ENCODE assay signal across 14 mouse cellular contexts in genomic region chr12:73088911-73089310, GRCm38 (mm10). TPM values are rescaled to one million over a fixed set of nuclear protein-coding genes. Genes with fewer than 3 reads are reported as not detected.
A peak's percentile ranks its signal among the peaks of the same experiment; 100 is the strongest.
DNase-seq lines count a peak whose midpoint lies in the region; ATAC-seq and TF ChIP-seq lines count a peak whose summit lies in the region.
"Had no signal": no experiment of that assay in that cellular context is flagged by ENCODE, and none has a peak within 500 bp of the region (broad histone marks: within the 10 kb centered on the region; RNA-seq: fewer than 3 reads in every experiment).

No protein-coding gene starts in this region.

- no peaks in the 10 kb centered on the region for H3K9me3 ChIP-seq in forebrain, embryonic 11.5 days (ENCODE audit: control insufficient read depth, low read length)
- H3K9me3 ChIP-seq in forebrain, postnatal 0 days (ENCODE audit: low read length) = no peaks in the 10 kb centered on the region
- H3K9me3 ChIP-seq in liver, embryonic 14.5 days (ENCODE audit: control insufficient read depth, low read length) = no peaks in the 10 kb centered on the region
- H3K9me3 ChIP-seq: forebrain, embryonic 15.5 days; limb, embryonic 10.5 days; midbrain, embryonic 13.5 days had no signal

- no peaks in the 10 kb centered on the region for H3K4me1 ChIP-seq in forebrain, embryonic 11.5 days (replicated peaks; ENCODE audit: control insufficient read depth, insufficient read depth, low read length)
- H3K4me1 ChIP-seq in forebrain, postnatal 0 days (ENCODE audit: insufficient read depth) = no peaks in the 10 kb centered on the region
- H3K4me1 ChIP-seq in liver, embryonic 14.5 days (replicated peaks; ENCODE audit: control insufficient read depth in 2 of 2, insufficient read depth in 2 of 2, low read length in 1 of 2) = peaks cover 5 to 14% of the 10 kb centered on the region in 2 experiments
- H3K4me1 ChIP-seq: forebrain, embryonic 15.5 days; midbrain, embryonic 13.5 days had no signal

- no peak overlapping the region for H3K4me2 ChIP-seq in forebrain, embryonic 11.5 days (ENCODE audit: low read depth, low read length, severe bottlenecking)
- H3K4me2 ChIP-seq in forebrain, postnatal 0 days (ENCODE audit: low read depth) = no peak overlapping the region
- peak overlapping the region; percentile 54 for H3K4me2 ChIP-seq in liver, embryonic 14.5 days (ENCODE audit: low read depth)
- H3K4me2 ChIP-seq: forebrain, embryonic 15.5 days; midbrain, embryonic 13.5 days had no signal

- ATAC-seq in forebrain, embryonic 11.5 days (replicated peaks; ENCODE audit: low FRiP score) = no peak
- no peak for ATAC-seq in forebrain, postnatal 0 days
- ATAC-seq in liver, embryonic 14.5 days (ENCODE audit: insufficient read depth) = peak; percentile 85
- ATAC-seq: forebrain, embryonic 15.5 days; midbrain, embryonic 13.5 days had no signal

- no peaks in the 10 kb centered on the region for H3K27me3 ChIP-seq in forebrain, embryonic 11.5 days (ENCODE audit: control insufficient read depth, insufficient read depth, low read length)
- no peaks in the 10 kb centered on the region for H3K27me3 ChIP-seq in forebrain, postnatal 0 days (ENCODE audit: insufficient read depth, low read length)
- no peaks in the 10 kb centered on the region for H3K27me3 ChIP-seq in C2C12 (ENCODE audit: control insufficient read depth, insufficient read depth, insufficient read length)
- no peaks in the 10 kb centered on the region for H3K27me3 ChIP-seq in liver, embryonic 14.5 days (ENCODE audit: control insufficient read depth, insufficient read depth, low read length)
- H3K27me3 ChIP-seq: forebrain, embryonic 15.5 days; midbrain, embryonic 13.5 days had no signal

- DNase-seq in forebrain, embryonic 11.5 days (ENCODE audit: low spot score) = peak; percentile 51
- DNase-seq in forebrain, postnatal 0 days = no peak
- DNase-seq in c-Kit-positive CD71-positive TER-119-negative erythroid progenitor cells, embryonic 14.5 days (ENCODE audit: low read depth) = peak; percentile 44
- DNase-seq in liver, embryonic 14.5 days (ENCODE audit: low read depth in 3 of 3, low spot score in 3 of 3) = peak; percentile 71 to 77 (median 76)
- no peak for DNase-seq in right cerebral cortex, adult 18-20 months
- DNase-seq in frontal cortex, adult 2 months (ENCODE audit: extremely low spot score in 1 of 2, low spot score in 1 of 2) = no peak
- no peak for DNase-seq in ovary, postnatal 10 days (ENCODE audit: low spot score)
- DNase-seq: cerebellum, postnatal 36 days; heart, adult 18-20 months had no signal

- TF ChIP-seq CTCF in forebrain, postnatal 0 days (IDR thresholded peaks at IDR 0.05; ENCODE audit: low read depth) = no peak
- TF ChIP-seq CTCF in C2C12 (IDR thresholded peaks at IDR 0.05; ENCODE audit: control insufficient read depth, insufficient read depth, insufficient read length) = no peak
- no peak for TF ChIP-seq CTCF in liver, embryonic 14.5 days (IDR thresholded peaks at IDR 0.05; ENCODE audit: low read depth)

- H3ac ChIP-seq in C2C12 (ENCODE audit: control insufficient read depth, insufficient read length, low read depth) = no peak overlapping the region

- no peak overlapping the region for H3K27ac ChIP-seq in forebrain, embryonic 11.5 days (ENCODE audit: low read depth, low read length)
- H3K27ac ChIP-seq in forebrain, postnatal 0 days (ENCODE audit: low read depth, low read length) = no peak overlapping the region
- peak overlapping the region; percentile 41; the same call in 1 of the 2 replicates for H3K27ac ChIP-seq in liver, embryonic 14.5 days
- H3K27ac ChIP-seq: forebrain, embryonic 15.5 days; limb, embryonic 10.5 days; midbrain, embryonic 13.5 days had no signal

- no peak overlapping the region for H3K9ac ChIP-seq in forebrain, embryonic 11.5 days (ENCODE audit: low read length)
- H3K9ac ChIP-seq in forebrain, postnatal 0 days = no peak overlapping the region
- peak overlapping the region; percentile 35 for H3K9ac ChIP-seq in liver, embryonic 14.5 days (replicated peaks)
- H3K9ac ChIP-seq: forebrain, embryonic 15.5 days; midbrain, embryonic 13.5 days had no signal

- no peak overlapping the region for H3K4me3 ChIP-seq in forebrain, embryonic 11.5 days (ENCODE audit: low read depth, low read length)
- H3K4me3 ChIP-seq in forebrain, postnatal 0 days (ENCODE audit: low read depth, low read length) = no peak overlapping the region
- H3K4me3 ChIP-seq in C2C12 (ENCODE audit: insufficient read depth, poor library complexity, severe bottlenecking) = no peak overlapping the region
- no peak overlapping the region for H3K4me3 ChIP-seq in liver, embryonic 14.5 days (ENCODE audit: insufficient read depth in 1 of 2, low read depth in 2 of 2, low read length in 2 of 2)
- H3K4me3 ChIP-seq: forebrain, embryonic 15.5 days; limb, embryonic 10.5 days; midbrain, embryonic 13.5 days had no signal

- no peaks in the 10 kb centered on the region for H3K79me3 ChIP-seq in C2C12 (ENCODE audit: low read depth)

- WGBS in forebrain, embryonic 11.5 days = 60% methylated on average over 5 of the region's 5 CpGs
- 77% methylated on average over 5 of the region's 5 CpGs for WGBS in forebrain, postnatal 0 days
- WGBS in liver, embryonic 14.5 days (ENCODE audit: insufficient replicate concordance) = 26% methylated on average over 5 of the region's 5 CpGs

- no peaks in the 10 kb centered on the region for H3K79me2 ChIP-seq in C2C12 (ENCODE audit: control insufficient read depth, insufficient read depth)

- H3K36me3 ChIP-seq in forebrain, embryonic 11.5 days (ENCODE audit: control insufficient read depth, insufficient read depth, low read length) = no peaks in the 10 kb centered on the region
- no peaks in the 10 kb centered on the region for H3K36me3 ChIP-seq in forebrain, postnatal 0 days (ENCODE audit: insufficient read depth)
- no peaks in the 10 kb centered on the region for H3K36me3 ChIP-seq in C2C12 (ENCODE audit: control insufficient read depth, insufficient read depth)
- H3K36me3 ChIP-seq in liver, embryonic 14.5 days (replicated peaks; ENCODE audit: control insufficient read depth, insufficient read depth, low read depth) = no peaks in the 10 kb centered on the region
- H3K36me3 ChIP-seq: forebrain, embryonic 15.5 days; limb, embryonic 10.5 days; midbrain, embryonic 13.5 days had no signal

- peak; percentile 66 for TF ChIP-seq EP300 in liver, embryonic 14.5 days (IDR thresholded peaks at IDR 0.05; ENCODE audit: low read depth)

TF ChIP-seq in C2C12, 6 proteins besides CTCF, POLR2A, EP300 and RAD21:
- TF ChIP-seq MYOG (IDR thresholded peaks at IDR 0.05; ENCODE audit: control insufficient read depth, extremely low read depth, insufficient read length) (no peak), MYOD1 (IDR thresholded peaks at IDR 0.05; ENCODE audit: control insufficient read depth, insufficient read length, low read depth) (peak; percentile 62)

RNA-seq across cellular contexts. Expression of gene Six4, which starts 24.3 kb away (rescaled TPM):
- 5.0 and 5.8 TPM in 2 replicates for polyA plus RNA-seq in forebrain, embryonic 11.5 days (2014; fragmentation: Nextera tagmentation; extraction: Ambion mirVana)
- 0.31 and 0.43 TPM in 2 replicates for total RNA-seq in forebrain, postnatal 0 days (2014; rRNA removed)
- polyA plus RNA-seq in forebrain, postnatal 0 days (2015; fragmentation: Nextera tagmentation; extraction: Ambion mirVana) = 0.09 and 0.13 TPM in 2 replicates
- 5.4 TPM for polyA plus RNA-seq in C2C12 (2012; fragmentation: generic; extraction: Trizol)
- polyA plus RNA-seq in liver, embryonic 14.5 days (2012; rRNA removed) = 0.01 and 0.02 TPM in 2 replicates
- not detected in 2 replicates for polyA plus RNA-seq in liver, embryonic 14.5 days (2014; fragmentation: Nextera tagmentation; extraction: Ambion mirVana)
- 0.32 and 0.48 TPM in 2 replicates for polyA plus RNA-seq in frontal cortex, adult 2 months (2012; rRNA removed)

RNA-seq across cellular contexts. Expression of gene Mnat1, which starts 34.6 kb away (rescaled TPM):
- polyA plus RNA-seq in forebrain, embryonic 11.5 days (2014; fragmentation: Nextera tagmentation; extraction: Ambion mirVana) = 36.8 and 37.6 TPM in 2 replicates
- total RNA-seq in forebrain, postnatal 0 days (2014; rRNA removed) = 14.8 and 16.1 TPM in 2 replicates
- polyA plus RNA-seq in forebrain, postnatal 0 days (2015; fragmentation: Nextera tagmentation; extraction: Ambion mirVana) = 16.3 and 18.6 TPM in 2 replicates
- 30.9 TPM for polyA plus RNA-seq in C2C12 (2012; fragmentation: generic; extraction: Trizol)
- 4.3 and 6.7 TPM in 2 replicates for polyA plus RNA-seq in liver, embryonic 14.5 days (2012; rRNA removed)
- 11.8 and 12.4 TPM in 2 replicates for polyA plus RNA-seq in liver, embryonic 14.5 days (2014; fragmentation: Nextera tagmentation; extraction: Ambion mirVana)
- polyA plus RNA-seq in frontal cortex, adult 2 months (2012; rRNA removed) = 14.1 and 15.2 TPM in 2 replicates

RNA-seq across cellular contexts. Expression of gene Six1, which starts 35.2 kb away (rescaled TPM):
- 11.0 and 12.6 TPM in 2 replicates for polyA plus RNA-seq in forebrain, embryonic 11.5 days (2014; fragmentation: Nextera tagmentation; extraction: Ambion mirVana)
- total RNA-seq in forebrain, postnatal 0 days (2014; rRNA removed) = 0.62 and 0.77 TPM in 2 replicates
- polyA plus RNA-seq in forebrain, postnatal 0 days (2015; fragmentation: Nextera tagmentation; extraction: Ambion mirVana) = 0.65 TPM in 2 replicates
- polyA plus RNA-seq in C2C12 (2012; fragmentation: generic; extraction: Trizol) = 72.4 TPM
- polyA plus RNA-seq in liver, embryonic 14.5 days (2012; rRNA removed) = 0.01 and 0.07 TPM in 2 replicates
- not detected in 2 replicates for polyA plus RNA-seq in liver, embryonic 14.5 days (2014; fragmentation: Nextera tagmentation; extraction: Ambion mirVana)
- 0.16 and 0.34 TPM in 2 replicates for polyA plus RNA-seq in frontal cortex, adult 2 months (2012; rRNA removed)
- polyA plus RNA-seq: large intestine, adult 2 months had no signal

Comparison
In these comparisons a context has a peak if more than half of its experiments do, and no peak if none do; other contexts are left out.
1. DNase-seq: peak in forebrain, embryonic 11.5 days (single experiment), c-Kit-positive CD71-positive TER-119-negative erythroid progenitor cells, embryonic 14.5 days (single experiment) and liver, embryonic 14.5 days (3 of 3); none in forebrain, postnatal 0 days (single experiment), right cerebral cortex, adult 18-20 months (single experiment), frontal cortex, adult 2 months (0 of 2) and ovary, postnatal 10 days (single experiment).